Mouse (Mus musculus) bone marrow, adult 2 months (tissue): ENCODE measurements around the gene Kcnip1. TPM values are rescaled to one million over a fixed set of nuclear protein-coding genes. Genes with fewer than 3 reads are reported as not detected.

Source experiments
- H3K27ac ChIP-seq: fragments of 200-500 bp; 2 replicates; pipeline ENCODE4 v1.5.1; 2012; ENCODE audit warnings: low read depth, mild to moderate bottlenecking, control low read depth, inconsistent platforms, low read length; ENCODE audit not compliant: control insufficient read depth, poor library complexity, insufficient read depth
- H3K4me1 ChIP-seq: fragments of 200-500 bp; 2 replicates; pipeline ENCODE4 v1.6.1; 2011; ENCODE audit warnings: low read length; ENCODE audit not compliant: control insufficient read depth, insufficient read depth
- H3K4me3 ChIP-seq: fragments of 200-500 bp; replicated peaks from 2 replicates; pipeline ENCODE3; 2011; ENCODE audit warnings: mild to moderate bottlenecking, low read depth, low read length, control low read depth; ENCODE audit not compliant: control insufficient read depth
- CTCF ChIP-seq: fragments of 200-500 bp; IDR thresholded peaks from 2 replicates; pipeline ENCODE4 v1.5.1; 2011; ENCODE audit warnings: low read length, control low read depth; ENCODE audit not compliant: control insufficient read depth, insufficient read depth
- POLR2A ChIP-seq: fragments of 200-500 bp; IDR thresholded peaks from 2 replicates; pipeline ENCODE4 v1.6.1; 2011; ENCODE audit warnings: low read depth, mild to moderate bottlenecking, control low read depth, low read length, borderline replicate concordance; ENCODE audit not compliant: control insufficient read depth
- WGBS: fragments of 180-500 bp; shearing (Covaris S2); methylation state at CpG from one replicate; pipeline ENCODE4 v1.1.7; 2018; 5-methylcytosine and 5-hydroxymethylcytosine counted together
- polyA plus RNA-seq: library from polyadenylated mRNA; stranded (reverse); fragments of >200 nt; gene quantifications from 2 replicates; pipeline ENCODE4 v1.2.4, GENCODE M21; 2011; ENCODE audit warnings: low replicate concordance; ENCODE audit not compliant: missing spikeins, insufficient read depth, insufficient read length

The Kcnip1 gene
- not detected in 2 replicates for polyA plus RNA-seq

GRCm38 (mm10) chr11:33992938-33993337, at the start of gene Kcnip1:
Gene Kcnip1, minus strand, starts transcription at chr11:33993152.
- Histone ChIP-seq H3K4me1 (no peaks in the 10 kb centered on the region), H3K27ac (no peak within 1 kb of the TSS)
- WGBS: 70% methylated on average over 12 of the region's 12 CpGs

GRCm38 (mm10) chr11:34040061-34040460, 47.1 kb upstream of the Kcnip1 start:
- no peak for TF ChIP-seq POLR2A
- no peak for TF ChIP-seq CTCF
- Histone ChIP-seq H3K27ac (no peak overlapping the region), H3K4me1 (peaks cover 4% of the 10 kb centered on the region; the same call in 1 of the 2 replicates), H3K4me3 (no peak overlapping the region)
- WGBS: 72% methylated on average over 5 of the region's 5 CpGs

More at GRCm38 (mm10) chr11:33992938-33993337, at the start of gene Kcnip1:
- TF ChIP-seq CTCF: no peak
- TF ChIP-seq POLR2A: no peak
- no peak within 1 kb of the TSS for H3K4me3 ChIP-seq

- whole genome bisulfite sequencing: 56% methylated on average over 5 of the region's 5 CpGs
- no peak overlapping the region for H3K27ac ChIP-seq
- no peak overlapping the region for H3K4me3 ChIP-seq
- H3K4me1 ChIP-seq: peaks cover 13% of the 10 kb centered on the region
- no peak for TF ChIP-seq CTCF
- no peak for TF ChIP-seq POLR2A
These were observed 43.1 kb upstream of the Kcnip1 start for GRCm38 (mm10) chr11:34035909-34036658.

- 66% methylated on average over 2 of the region's 2 CpGs for WGBS
- Histone ChIP-seq H3K4me1 (peaks cover 13% of the 10 kb centered on the region), H3K4me3 (no peak overlapping the region), H3K27ac (no peak overlapping the region; the same call in 1 of the 2 replicates)
- no peak for TF ChIP-seq CTCF
These were observed 41.8 kb upstream of the Kcnip1 start for GRCm38 (mm10) chr11:34034794-34035193.

GRCm38 (mm10) chr11:34034008-34034505, 41.1 kb upstream of the Kcnip1 start:
- H3K4me3 ChIP-seq: no peak overlapping the region
- no peak overlapping the region; the same call in 1 of the 2 replicates for H3K27ac ChIP-seq
- TF ChIP-seq CTCF (no peak), POLR2A (no peak)
- 7% methylated on average over 5 of the region's 5 CpGs for WGBS
- H3K4me1 ChIP-seq: peaks cover 13% of the 10 kb centered on the region

GRCm38 (mm10) chr11:34031015-34031805, 38.3 kb upstream of the Kcnip1 start:
- Histone ChIP-seq H3K4me1 (peaks cover 13% of the 10 kb centered on the region), H3K4me3 (peak overlapping the region; percentile 10), H3K27ac (peak overlapping the region; percentile 32)
- TF ChIP-seq POLR2A: no peak
- no peak; the same call in 1 of the 2 replicates for TF ChIP-seq CTCF
- 12% methylated on average over 8 of the region's 8 CpGs for WGBS

GRCm38 (mm10) chr11:34029658-34030057, 36.7 kb upstream of the Kcnip1 start:
- TF ChIP-seq POLR2A (no peak), CTCF (no peak)
- H3K4me3 ChIP-seq: no peak overlapping the region
- no peak overlapping the region for H3K27ac ChIP-seq
- WGBS: 79% methylated on average over 5 of the region's 5 CpGs
- peaks cover 10% of the 10 kb centered on the region for H3K4me1 ChIP-seq

- 27% methylated on average over 1 of the region's 1 CpGs for WGBS
- H3K4me1 ChIP-seq: no peaks in the 10 kb centered on the region; the same call in 1 of the 2 replicates
- H3K27ac ChIP-seq: no peak overlapping the region
- TF ChIP-seq CTCF (no peak), POLR2A (no peak)
- no peak overlapping the region for H3K4me3 ChIP-seq
These were observed 32.1 kb upstream of the Kcnip1 start for GRCm38 (mm10) chr11:34025091-34025490.
